Mouse (Mus musculus) embryonic facial prominence, embryonic 15.5 days (tissue): ENCODE results near the gene Anks1b. TPM values are rescaled to one million over a fixed set of nuclear protein-coding genes. Genes with fewer than 3 reads are reported as not detected.

ENCODE experiments used
- ATAC-seq: fragments of 200-750 bp; cut with Nextera tagmentation; 2 replicates; pipeline ENCODE4 v1.8.0; 2017; ENCODE audit warnings: low read depth, moderate TSS enrichment; ENCODE audit not compliant: insufficient number of reproducible peaks, low FRiP score, low TSS enrichment
- H3K27ac ChIP-seq: fragments of 300-500 bp; sonication (generic); replicated peaks from 2 replicates; pipeline ENCODE4 v1.5.1; 2015; ENCODE audit warnings: mild to moderate bottlenecking, inconsistent platforms
- H3K27me3 ChIP-seq: fragments of 300-500 bp; sonication (generic); 2 replicates; pipeline ENCODE4 v1.6.1; 2015; ENCODE audit warnings: inconsistent platforms
- H3K36me3 ChIP-seq: fragments of 300-500 bp; sonication (generic); 2 replicates; pipeline ENCODE4 v1.6.1; 2015; ENCODE audit warnings: mild to moderate bottlenecking, inconsistent platforms
- H3K4me1 ChIP-seq: fragments of 300-500 bp; sonication (generic); 2 replicates; pipeline ENCODE4 v1.6.1; 2015; ENCODE audit warnings: inconsistent platforms
- H3K4me2 ChIP-seq: fragments of 300-500 bp; sonication (generic); replicated peaks from 2 replicates; pipeline ENCODE4 v1.6.1; 2015; ENCODE audit warnings: mild to moderate bottlenecking, inconsistent platforms
- H3K4me3 ChIP-seq: fragments of 300-500 bp; sonication (generic); replicated peaks from 2 replicates; pipeline ENCODE4 v1.5.1; 2015; ENCODE audit warnings: mild to moderate bottlenecking, inconsistent platforms
- H3K9ac ChIP-seq: fragments of 300-500 bp; sonication (generic); 2 replicates; pipeline ENCODE4 v1.6.1; 2015; ENCODE audit warnings: inconsistent platforms
- H3K9me3 ChIP-seq: fragments of 300-500 bp; sonication (generic); replicated peaks from 2 replicates; pipeline ENCODE4 v1.6.1; 2016; ENCODE audit warnings: inconsistent platforms
- WGBS: fragments of 180-500 bp; shearing (Covaris S2); methylation state at CpG from one replicate; pipeline ENCODE4 v1.1.7; 2015; 5-methylcytosine and 5-hydroxymethylcytosine counted together
- polyA plus RNA-seq: library from polyadenylated mRNA; unstranded; fragments of >200 nt; fragmentation: Nextera tagmentation; extraction: Ambion mirVana; gene quantifications from 2 replicates; pipeline ENCODE4 v1.2.1, GENCODE M21; 2015

Anks1b gene
- polyA plus RNA-seq, 1 experiment from 2014 or later = 2.0 TPM

- Histone ChIP-seq H3K27ac (no peak overlapping the region), H3K36me3 (no peaks in the 10 kb centered on the region), H3K4me2 (no peak overlapping the region), H3K9ac (no peak overlapping the region), H3K27me3 (peaks cover 9% of the 10 kb centered on the region), H3K4me3 (no peak overlapping the region), H3K9me3 (no peaks in the 10 kb centered on the region), H3K4me1 (0 out of 2 replicates have a peak, but pooled peaks cover 9% of the 10 kb centered on the region)
- no peak for ATAC-seq
- WGBS = 77% methylated on average over 3 of the region's 3 CpGs
Measured at GRCm38 (mm10) chr10:89868836-89869235, 4.5 kb upstream of the Anks1b start.

GRCm38 (mm10) chr10:89872501-89873145, 686 bp upstream of the Anks1b start:
- ATAC-seq = peak; percentile 78
- Histone ChIP-seq H3K27ac (no peak overlapping the region), H3K9me3 (no peaks in the 10 kb centered on the region), H3K4me2 (peak overlapping the region; percentile 96), H3K36me3 (no peaks in the 10 kb centered on the region), H3K27me3 (peaks cover 17% of the 10 kb centered on the region), H3K4me1 (0 out of 2 replicates have a peak, but pooled peaks cover 10% of the 10 kb centered on the region), H3K9ac (0 out of 2 replicates have a peak overlapping the region, but pooled peaks have one; percentile 21), H3K4me3 (peak overlapping the region; percentile 59)
- 0% methylated on average over 15 of the region's 56 CpGs for WGBS

GRCm38 (mm10) chr10:89874036-89874435, 727 bp downstream of the Anks1b start:
- Histone ChIP-seq H3K4me2 (peak overlapping the region; percentile 96), H3K9me3 (no peaks in the 10 kb centered on the region), H3K27me3 (peaks cover 17% of the 10 kb centered on the region), H3K27ac (no peak overlapping the region), H3K36me3 (no peaks in the 10 kb centered on the region), H3K4me3 (peak overlapping the region; percentile 59), H3K9ac (no peak overlapping the region), H3K4me1 (0 out of 2 replicates have a peak, but pooled peaks cover 10% of the 10 kb centered on the region)
- no peak for ATAC-seq
- 9% methylated on average over 8 of the region's 8 CpGs for WGBS

GRCm38 (mm10) chr10:89883561-89883960, 10.3 kb downstream of the Anks1b start:
- WGBS = 76% methylated on average over 8 of the region's 8 CpGs
- Histone ChIP-seq H3K4me3 (no peak overlapping the region), H3K4me1 (no peaks in the 10 kb centered on the region), H3K4me2 (no peak overlapping the region), H3K9ac (no peak overlapping the region), H3K36me3 (no peaks in the 10 kb centered on the region), H3K27ac (no peak overlapping the region), H3K9me3 (no peaks in the 10 kb centered on the region), H3K27me3 (no peaks in the 10 kb centered on the region)
- no peak for ATAC-seq

GRCm38 (mm10) chr10:89902720-89903337, 29.5 kb downstream of the Anks1b start:
- Histone ChIP-seq H3K4me1 (no peaks in the 10 kb centered on the region), H3K4me2 (no peak overlapping the region), H3K36me3 (no peaks in the 10 kb centered on the region), H3K9ac (no peak overlapping the region), H3K27ac (no peak overlapping the region), H3K9me3 (no peaks in the 10 kb centered on the region), H3K4me3 (no peak overlapping the region), H3K27me3 (no peaks in the 10 kb centered on the region)
- 69% methylated on average over 7 of the region's 7 CpGs for WGBS
- ATAC-seq = no peak

- no peak overlapping the region for H3K4me3 ChIP-seq
- WGBS = 76% methylated on average over 4 of the region's 4 CpGs
- H3K4me1 ChIP-seq = no peaks in the 10 kb centered on the region
- H3K9me3 ChIP-seq = no peaks in the 10 kb centered on the region
- no peaks in the 10 kb centered on the region for H3K27me3 ChIP-seq
- no peak overlapping the region for H3K9ac ChIP-seq
- no peaks in the 10 kb centered on the region for H3K36me3 ChIP-seq
- no peak overlapping the region for H3K4me2 ChIP-seq
- H3K27ac ChIP-seq = no peak overlapping the region
- ATAC-seq = no peak
Measured at GRCm38 (mm10) chr10:89911889-89912288, 38.6 kb downstream of the Anks1b start.

- Histone ChIP-seq H3K36me3 (no peaks in the 10 kb centered on the region), H3K27me3 (no peaks in the 10 kb centered on the region), H3K4me2 (no peak overlapping the region), H3K27ac (no peak overlapping the region), H3K4me3 (no peak overlapping the region), H3K4me1 (no peaks in the 10 kb centered on the region), H3K9me3 (no peaks in the 10 kb centered on the region), H3K9ac (no peak overlapping the region)
- no peak for ATAC-seq
Measured at GRCm38 (mm10) chr10:89913174-89913573, 39.9 kb downstream of the Anks1b start.

- no peak overlapping the region for H3K9ac ChIP-seq
- no peaks in the 10 kb centered on the region for H3K36me3 ChIP-seq
- no peaks in the 10 kb centered on the region for H3K27me3 ChIP-seq
- H3K9me3 ChIP-seq = no peaks in the 10 kb centered on the region
- no peak for ATAC-seq
- no peak overlapping the region for H3K27ac ChIP-seq
- WGBS = 70% methylated on average over 1 of the region's 1 CpGs
- H3K4me2 ChIP-seq = no peak overlapping the region
- H3K4me3 ChIP-seq = no peak overlapping the region
- H3K4me1 ChIP-seq = no peaks in the 10 kb centered on the region
Measured at GRCm38 (mm10) chr10:89917141-89917540, 43.8 kb downstream of the Anks1b start.

GRCm38 (mm10) chr10:89921965-89922364, 48.7 kb downstream of the Anks1b start:
- no peak overlapping the region for H3K4me3 ChIP-seq
- no peaks in the 10 kb centered on the region for H3K27me3 ChIP-seq
- H3K27ac ChIP-seq = no peak overlapping the region
- no peaks in the 10 kb centered on the region for H3K4me1 ChIP-seq
- no peak overlapping the region for H3K4me2 ChIP-seq
- H3K9me3 ChIP-seq = peaks cover 7% of the 10 kb centered on the region; the same call in 1 of the 2 replicates
- WGBS = 74% methylated on average over 4 of the region's 4 CpGs
- no peak overlapping the region for H3K9ac ChIP-seq
- no peak for ATAC-seq
- H3K36me3 ChIP-seq = no peaks in the 10 kb centered on the region

GRCm38 (mm10) chr10:89942180-89942579, 68.9 kb downstream of the Anks1b start:
- Histone ChIP-seq H3K4me1 (no peaks in the 10 kb centered on the region), H3K27ac (no peak overlapping the region), H3K9me3 (no peaks in the 10 kb centered on the region), H3K36me3 (no peaks in the 10 kb centered on the region), H3K27me3 (no peaks in the 10 kb centered on the region), H3K4me3 (no peak overlapping the region), H3K4me2 (no peak overlapping the region), H3K9ac (no peak overlapping the region)
- ATAC-seq = no peak
- 59% methylated on average over 4 of the region's 4 CpGs for WGBS

GRCm38 (mm10) chr10:89946636-89947349, 73.5 kb downstream of the Anks1b start:
- 92% methylated on average over 1 of the region's 1 CpGs for WGBS
- H3K4me3 ChIP-seq = no peak overlapping the region
- no peak overlapping the region for H3K4me2 ChIP-seq
- no peak for ATAC-seq
- no peaks in the 10 kb centered on the region for H3K36me3 ChIP-seq
- no peaks in the 10 kb centered on the region for H3K4me1 ChIP-seq
- H3K27ac ChIP-seq = no peak overlapping the region
- H3K27me3 ChIP-seq = no peaks in the 10 kb centered on the region
- H3K9me3 ChIP-seq = no peaks in the 10 kb centered on the region
- no peak overlapping the region for H3K9ac ChIP-seq
